Mouse (Mus musculus): ENCODE data around the gene Rfwd3. TPM values are rescaled to one million over a fixed set of nuclear protein-coding genes. Genes with fewer than 3 reads are reported as not detected.
"Not testable (repeated sequence)": the region's sequence is repeated elsewhere in the genome, so short reads cannot be mapped to it uniquely, and the experiment has no call there.

Rfwd3 gene
- polyA plus RNA-seq, 1 experiment = 9.0 TPM

DNA sequence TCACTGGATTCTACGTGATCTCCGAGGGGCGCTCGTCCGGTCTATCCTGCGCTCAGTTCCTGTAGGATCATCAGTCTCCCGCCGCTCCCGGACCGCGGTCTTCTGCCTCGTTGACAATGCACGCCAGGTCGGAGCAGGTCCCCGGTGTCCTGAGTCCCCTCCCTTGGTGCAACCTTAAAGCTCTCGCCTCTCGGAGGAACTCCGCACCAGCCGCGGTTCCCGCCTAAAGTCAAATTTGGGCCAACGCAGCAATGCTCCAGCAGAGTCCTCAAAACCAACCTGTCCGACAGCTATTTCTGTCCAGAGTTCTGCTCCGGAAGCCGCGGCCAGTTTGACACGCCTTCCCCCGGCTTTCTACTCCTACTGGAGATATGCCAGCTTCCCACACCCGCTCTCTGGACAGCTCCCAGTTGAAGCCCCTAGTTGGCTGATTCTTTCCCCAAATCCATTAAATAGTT lies 37.9 kb upstream of the Rfwd3 start, which contains the start of gene Mlkl:
Mlkl (minus strand) TSS at position 288 of the 458 bp plus-strand sequence.
- Histone ChIP-seq H3K36me3 (ENCODE audit: control insufficient read depth, insufficient read depth) (no peaks in the 10 kb centered on the region), H3ac (ENCODE audit: control insufficient read depth, insufficient read length) (peak within 1 kb of the TSS; percentile 7), H3K4me2 (ENCODE audit: low read depth) (peak within 1 kb of the TSS; percentile 63), H3K27me3 (ENCODE audit: control insufficient read depth, insufficient read depth, insufficient read length) (no peaks in the 10 kb centered on the region), H3K4me3 (peak within 1 kb of the TSS; percentile 50), H3K79me2 (ENCODE audit: control insufficient read depth, insufficient read depth) (no peaks in the 10 kb centered on the region)
- peak; percentile 43 for TF ChIP-seq POLR2A (IDR thresholded peaks at IDR 0.05; ENCODE audit: insufficient read length, low read depth)
- TF ChIP-seq SRF (IDR thresholded peaks at IDR 0.05; ENCODE audit: control insufficient read depth, insufficient read length, low read depth) = no peak

DNA sequence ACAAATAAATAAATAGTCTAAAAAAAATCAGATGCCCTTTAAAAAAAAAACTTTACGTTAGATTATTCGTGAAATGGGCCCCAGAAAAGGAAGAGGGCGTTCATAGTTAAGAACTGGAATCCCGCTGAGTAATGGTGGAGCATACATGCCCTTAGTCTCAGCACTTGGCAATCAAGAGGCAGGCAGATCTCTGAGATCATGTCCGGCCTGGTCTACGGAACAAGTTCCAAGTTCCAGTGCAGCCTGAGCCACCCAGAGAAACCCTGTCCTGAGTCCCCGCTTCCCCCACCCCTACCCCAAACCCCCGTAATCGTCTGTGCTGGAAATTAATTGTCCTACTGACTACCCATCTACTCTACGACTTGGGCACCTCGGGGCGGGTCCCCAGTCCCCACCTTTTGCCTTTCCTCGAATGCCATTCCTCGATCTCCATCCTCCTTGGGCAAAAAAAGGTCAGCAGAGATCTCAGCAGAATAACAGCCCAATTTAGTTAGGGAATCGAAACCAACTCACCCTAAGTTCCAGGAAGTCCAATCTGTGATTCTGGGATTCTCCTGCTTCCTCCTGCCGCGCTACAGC lies 37.4 kb upstream of the Rfwd3 start:
- H3K4me3 ChIP-seq = peak overlapping the region; percentile 50
- no peaks in the 10 kb centered on the region for H3K79me2 ChIP-seq (ENCODE audit: control insufficient read depth, insufficient read depth)
- TF ChIP-seq POLR2AphosphoS2 (IDR thresholded peaks at IDR 0.05; ENCODE audit: insufficient read length, low read depth) = no peak
- TF ChIP-seq CEBPB (IDR thresholded peaks at IDR 0.05; ENCODE audit: insufficient read depth, poor library complexity, severe bottlenecking) = no peak
- TF ChIP-seq TCF12 (IDR thresholded peaks at IDR 0.05; ENCODE audit: insufficient read depth, poor library complexity, severe bottlenecking) = no peak
- TF ChIP-seq POLR2A (IDR thresholded peaks at IDR 0.05; ENCODE audit: insufficient read length, low read depth) = no peak
- TF ChIP-seq MYOG (IDR thresholded peaks at IDR 0.05; ENCODE audit: control insufficient read depth in 1 of 3, insufficient read depth in 1 of 3, insufficient read length in 2 of 3, low read depth in 2 of 3) = no peak
- no peak for TF ChIP-seq USF1 (IDR thresholded peaks at IDR 0.05; ENCODE audit: low read depth)
- no peak for TF ChIP-seq E2F4 (IDR thresholded peaks at IDR 0.05; ENCODE audit: insufficient read depth)
- TF ChIP-seq TCF3 (IDR thresholded peaks at IDR 0.05; ENCODE audit: insufficient read length, low read depth) = no peak
- no peak for TF ChIP-seq MAX (IDR thresholded peaks at IDR 0.05; ENCODE audit: low read depth)
- TF ChIP-seq SRF (IDR thresholded peaks at IDR 0.05; ENCODE audit: control insufficient read depth, insufficient read length, low read depth) = no peak
- no peak for TF ChIP-seq REST (IDR thresholded peaks at IDR 0.05; ENCODE audit: insufficient read depth, insufficient read length)
- TF ChIP-seq MYOD1 (IDR thresholded peaks at IDR 0.05; ENCODE audit: control insufficient read depth in 1 of 3, insufficient read length in 2 of 3, low read depth in 2 of 3) = no peak
- H3K4me2 ChIP-seq (ENCODE audit: low read depth) = peak overlapping the region; percentile 63
- H3ac ChIP-seq (ENCODE audit: control insufficient read depth, insufficient read length) = peak overlapping the region; percentile 7
- H3K27me3 ChIP-seq (ENCODE audit: control insufficient read depth, insufficient read depth, insufficient read length) = no peaks in the 10 kb centered on the region
- H3K36me3 ChIP-seq (ENCODE audit: control insufficient read depth, insufficient read depth) = no peaks in the 10 kb centered on the region

DNA sequence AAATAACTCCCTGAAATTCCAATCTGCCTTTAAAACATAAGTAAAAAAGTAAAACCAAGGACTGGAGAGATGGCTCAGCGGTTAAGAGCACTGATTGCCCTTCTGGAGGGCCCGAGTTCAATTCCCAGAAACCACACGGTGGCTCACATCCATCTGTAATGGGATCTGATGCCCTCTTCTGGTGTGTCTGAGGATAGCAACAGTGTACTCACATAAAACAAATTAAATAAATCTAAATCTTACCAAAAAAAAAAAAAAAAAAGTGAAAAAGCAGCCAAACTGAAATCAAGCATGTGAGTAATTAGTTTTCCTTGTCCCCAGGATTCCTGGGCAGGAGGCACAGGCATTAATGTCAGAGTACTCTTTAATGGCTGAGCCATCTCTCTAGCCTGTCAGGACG lies 36.7 kb upstream of the Rfwd3 start:
- H3ac ChIP-seq (ENCODE audit: control insufficient read depth, insufficient read length) = peak overlapping the region; percentile 7
- H3K79me2 ChIP-seq (ENCODE audit: control insufficient read depth, insufficient read depth) = no peaks in the 10 kb centered on the region
- H3K4me3 ChIP-seq = peak overlapping the region; percentile 50
- H3K27me3 ChIP-seq (ENCODE audit: control insufficient read depth, insufficient read depth, insufficient read length) = no peaks in the 10 kb centered on the region
- no peaks in the 10 kb centered on the region for H3K36me3 ChIP-seq (ENCODE audit: control insufficient read depth, insufficient read depth)
- peak overlapping the region; percentile 63 for H3K4me2 ChIP-seq (ENCODE audit: low read depth)
- TF ChIP-seq POLR2A (IDR thresholded peaks at IDR 0.05; ENCODE audit: insufficient read length, low read depth) = no peak
- no peak for TF ChIP-seq MYOD1 (IDR thresholded peaks at IDR 0.05; ENCODE audit: control insufficient read depth in 1 of 3, insufficient read length in 2 of 3, low read depth in 2 of 3)
- no peak for TF ChIP-seq CEBPB (IDR thresholded peaks at IDR 0.05; ENCODE audit: insufficient read depth, poor library complexity, severe bottlenecking)

DNA sequence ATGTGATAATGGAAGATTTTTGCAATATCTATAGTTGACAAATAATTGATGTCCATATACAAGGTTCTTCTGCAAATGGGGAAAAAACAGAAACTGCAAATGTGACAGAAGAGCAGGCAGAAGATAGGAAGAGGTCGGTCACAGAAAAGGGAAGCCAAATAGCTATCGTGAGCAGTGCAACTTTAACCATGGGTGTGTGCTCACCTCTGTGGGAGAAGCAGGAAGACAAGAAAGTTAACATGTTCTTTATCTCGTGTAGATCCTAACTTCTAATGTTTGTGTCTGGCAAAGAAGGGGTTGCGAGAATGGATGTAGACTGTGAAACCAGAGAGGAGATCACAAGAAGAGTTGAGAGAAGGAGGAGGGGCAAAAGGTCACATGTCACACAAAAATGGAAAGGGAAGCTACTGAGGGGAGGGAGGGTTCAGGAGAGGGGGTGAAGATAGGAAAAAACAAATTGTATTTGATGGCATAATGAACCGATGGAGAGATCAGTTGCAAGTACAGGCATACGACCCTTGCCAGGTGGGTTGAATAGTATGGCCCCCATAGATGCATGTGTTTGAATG lies 25.3 kb upstream of the Rfwd3 start:
- Histone ChIP-seq H3K79me2 (ENCODE audit: control insufficient read depth, insufficient read depth) (no peaks in the 10 kb centered on the region), H3K27me3 (ENCODE audit: control insufficient read depth, insufficient read depth, insufficient read length) (no peaks in the 10 kb centered on the region), H3ac (ENCODE audit: control insufficient read depth, insufficient read length) (no peak overlapping the region), H3K36me3 (ENCODE audit: control insufficient read depth, insufficient read depth) (peaks cover 25% of the 10 kb centered on the region), H3K4me3 (no peak overlapping the region), H3K4me2 (ENCODE audit: low read depth) (no peak overlapping the region)
- no peak for TF ChIP-seq MYOG (IDR thresholded peaks at IDR 0.05; ENCODE audit: control insufficient read depth in 1 of 3, insufficient read depth in 1 of 3, insufficient read length in 2 of 3, low read depth in 2 of 3)
- no peak for TF ChIP-seq CEBPB (IDR thresholded peaks at IDR 0.05; ENCODE audit: insufficient read depth, poor library complexity, severe bottlenecking)
- TF ChIP-seq TCF3 (IDR thresholded peaks at IDR 0.05; ENCODE audit: insufficient read length, low read depth) = no peak
- TF ChIP-seq TCF12 (IDR thresholded peaks at IDR 0.05; ENCODE audit: insufficient read depth, poor library complexity, severe bottlenecking) = no peak
- TF ChIP-seq MYOD1 (IDR thresholded peaks at IDR 0.05; ENCODE audit: control insufficient read depth in 1 of 3, insufficient read length in 2 of 3, low read depth in 2 of 3) = no peak
- TF ChIP-seq POLR2A (IDR thresholded peaks at IDR 0.05; ENCODE audit: insufficient read length, low read depth) = no peak
- TF ChIP-seq MAX (IDR thresholded peaks at IDR 0.05; ENCODE audit: low read depth) = no peak
- no peak for TF ChIP-seq USF1 (IDR thresholded peaks at IDR 0.05; ENCODE audit: low read depth)
- TF ChIP-seq SRF (IDR thresholded peaks at IDR 0.05; ENCODE audit: control insufficient read depth, insufficient read length, low read depth) = no peak
- TF ChIP-seq REST (IDR thresholded peaks at IDR 0.05; ENCODE audit: insufficient read depth, insufficient read length) = no peak
- TF ChIP-seq POLR2AphosphoS2 (IDR thresholded peaks at IDR 0.05; ENCODE audit: insufficient read length, low read depth) = no peak
- no peak for TF ChIP-seq E2F4 (IDR thresholded peaks at IDR 0.05; ENCODE audit: insufficient read depth)

DNA sequence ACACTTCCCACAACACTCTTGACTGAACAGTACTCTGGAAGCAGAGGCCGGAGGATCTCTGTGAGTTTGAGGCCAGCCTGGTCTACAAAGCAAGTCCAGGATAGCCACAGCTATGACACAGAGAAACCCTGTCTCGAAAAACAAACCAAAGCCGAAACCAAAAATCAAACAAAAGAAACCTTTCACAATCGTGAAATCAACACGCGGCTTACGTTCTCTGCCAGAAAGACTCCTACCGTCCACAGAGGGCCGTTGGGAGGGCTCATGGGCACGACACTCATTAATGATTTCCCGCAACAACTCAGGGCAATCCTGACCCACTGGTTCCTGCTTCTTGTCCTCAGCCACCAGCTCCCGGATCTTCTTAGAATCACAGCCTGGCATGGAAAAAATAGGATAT lies 14.7 kb upstream of the Rfwd3 start:
- Histone ChIP-seq H3K4me2 (ENCODE audit: low read depth) (no peak overlapping the region), H3K36me3 (ENCODE audit: control insufficient read depth, insufficient read depth) (peaks cover 13% of the 10 kb centered on the region), H3K4me3 (no peak overlapping the region), H3K27me3 (ENCODE audit: control insufficient read depth, insufficient read depth, insufficient read length) (no peaks in the 10 kb centered on the region), H3ac (ENCODE audit: control insufficient read depth, insufficient read length) (no peak overlapping the region), H3K79me2 (ENCODE audit: control insufficient read depth, insufficient read depth) (no peaks in the 10 kb centered on the region)
- TF ChIP-seq CEBPB (IDR thresholded peaks at IDR 0.05; ENCODE audit: insufficient read depth, poor library complexity, severe bottlenecking) (no peak), REST (IDR thresholded peaks at IDR 0.05; ENCODE audit: insufficient read depth, insufficient read length) (no peak), MAX (IDR thresholded peaks at IDR 0.05; ENCODE audit: low read depth) (no peak), TCF3 (IDR thresholded peaks at IDR 0.05; ENCODE audit: insufficient read length, low read depth) (no peak), MYOG (IDR thresholded peaks at IDR 0.05; ENCODE audit: control insufficient read depth in 1 of 3, insufficient read depth in 1 of 3, insufficient read length in 2 of 3, low read depth in 2 of 3) (no peak), E2F4 (IDR thresholded peaks at IDR 0.05; ENCODE audit: insufficient read depth) (no peak), POLR2A (IDR thresholded peaks at IDR 0.05; ENCODE audit: insufficient read length, low read depth) (no peak), POLR2AphosphoS2 (IDR thresholded peaks at IDR 0.05; ENCODE audit: insufficient read length, low read depth) (no peak), MYOD1 (IDR thresholded peaks at IDR 0.05; ENCODE audit: control insufficient read depth in 1 of 3, insufficient read length in 2 of 3, low read depth in 2 of 3) (no peak), TCF12 (IDR thresholded peaks at IDR 0.05; ENCODE audit: insufficient read depth, poor library complexity, severe bottlenecking) (no peak), USF1 (IDR thresholded peaks at IDR 0.05; ENCODE audit: low read depth) (no peak), SRF (IDR thresholded peaks at IDR 0.05; ENCODE audit: control insufficient read depth, insufficient read length, low read depth) (no peak)

DNA sequence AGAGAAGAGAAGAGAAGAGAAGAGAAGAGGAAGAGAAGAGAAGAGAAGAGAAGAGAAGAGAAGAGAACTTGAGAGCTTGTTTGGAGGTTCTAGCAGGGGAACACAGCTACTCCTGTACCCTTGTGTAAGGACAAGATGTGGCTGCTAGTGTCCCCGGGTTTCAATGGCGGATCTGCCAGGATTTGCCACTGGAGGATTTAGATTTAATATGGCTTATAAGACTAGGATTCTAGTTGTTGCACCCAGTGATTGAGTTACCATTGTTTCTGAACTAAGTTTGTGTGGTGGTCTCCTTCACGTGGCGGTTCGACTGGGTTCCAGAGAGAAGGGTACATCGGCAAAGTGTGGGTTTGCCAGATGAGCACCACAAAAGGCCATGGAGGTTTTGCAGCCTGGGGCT lies 13.9 kb upstream of the Rfwd3 start:
- H3K36me3 ChIP-seq (ENCODE audit: control insufficient read depth, insufficient read depth) = peaks cover 13% of the 10 kb centered on the region
- not testable (repeated sequence) for H3K4me2 ChIP-seq (ENCODE audit: low read depth); H3K4me3 ChIP-seq; H3ac ChIP-seq (ENCODE audit: control insufficient read depth, insufficient read length); H3K27me3 ChIP-seq (ENCODE audit: control insufficient read depth, insufficient read depth, insufficient read length); H3K79me2 ChIP-seq (ENCODE audit: control insufficient read depth, insufficient read depth)
